Mouse (Mus musculus) hindbrain, embryonic 10.5 days (tissue): Measurements from ENCODE around the gene Cars2. TPM values are rescaled to one million over a fixed set of nuclear protein-coding genes. Genes with fewer than 3 reads are reported as not detected.

ENCODE experiments used
- DNase-seq: peaks from one replicate; pipeline ENCODE4 v3.0.0-alpha.2; 2017; ENCODE audit warnings: low spot score
- H3K27ac ChIP-seq: fragments of 300-500 bp; sonication (generic); 2 replicates; pipeline ENCODE4 v1.5.1; 2016; ENCODE audit warnings: mild to moderate bottlenecking, moderate library complexity
- H3K27me3 ChIP-seq: fragments of 300-500 bp; sonication (generic); 2 replicates; pipeline ENCODE4 v1.6.1; 2016; ENCODE audit warnings: mild to moderate bottlenecking; ENCODE audit not compliant: poor library complexity, insufficient read depth, severe bottlenecking
- H3K36me3 ChIP-seq: fragments of 300-500 bp; sonication (generic); 2 replicates; pipeline ENCODE4 v1.6.1; 2016; ENCODE audit warnings: mild to moderate bottlenecking, moderate library complexity
- H3K4me1 ChIP-seq: fragments of 300-500 bp; sonication (generic); replicated peaks from 2 replicates; pipeline ENCODE4 v1.6.1; 2016; ENCODE audit warnings: mild to moderate bottlenecking
- H3K4me3 ChIP-seq: fragments of 300-500 bp; sonication (generic); 2 replicates; pipeline ENCODE4 v1.5.1; 2016; ENCODE audit warnings: mild to moderate bottlenecking, moderate library complexity
- H3K9me3 ChIP-seq: fragments of 300-500 bp; sonication (generic); 2 replicates; pipeline ENCODE4 v1.6.1; 2016; ENCODE audit warnings: mild to moderate bottlenecking, moderate library complexity
- WGBS: fragments of 180-500 bp; shearing (Covaris S2); methylation state at CpG from one replicate; pipeline ENCODE4 v1.1.7; 2016; 5-methylcytosine and 5-hydroxymethylcytosine counted together
- polyA plus RNA-seq: library from polyadenylated mRNA; unstranded; fragments of >200 nt; fragmentation: Nextera tagmentation; extraction: Ambion mirVana; gene quantifications from 2 replicates; pipeline ENCODE4 v1.2.1, GENCODE M21; 2016

Cars2 gene
- 18.9 and 19.5 TPM in 2 replicates for polyA plus RNA-seq

DNA sequence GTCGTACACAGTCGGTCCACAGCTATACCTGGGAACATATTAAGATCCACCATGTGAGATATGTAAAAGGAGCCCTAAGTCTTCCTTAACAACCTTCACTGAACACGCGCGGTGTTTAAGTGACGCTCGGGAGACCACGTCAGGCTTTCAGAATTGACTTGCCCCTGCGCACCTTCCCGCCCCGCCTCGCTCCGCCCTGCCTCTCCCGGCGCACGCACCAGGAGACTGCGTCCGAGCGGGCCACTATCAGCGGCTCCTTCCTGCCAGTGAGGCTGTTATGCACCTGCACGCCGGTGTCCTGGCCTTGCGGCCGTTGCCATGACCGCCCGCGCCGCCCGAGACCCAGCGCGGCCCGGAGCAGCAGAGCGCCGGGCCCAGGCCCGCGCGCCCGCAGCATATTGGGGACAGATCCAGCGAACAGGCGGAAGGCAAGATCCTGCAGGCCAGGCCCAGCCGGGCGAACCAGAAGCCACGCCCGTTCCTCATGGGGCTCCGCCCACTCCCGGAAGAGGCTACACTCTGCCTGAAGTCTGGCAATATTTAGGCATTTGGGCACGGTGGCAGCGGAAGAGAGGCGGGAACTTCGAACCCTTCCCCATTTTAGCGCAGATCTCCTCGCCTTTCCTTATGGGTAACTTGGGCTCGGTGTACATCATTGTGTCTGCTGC lies at the start of gene Cars2:
TSS of gene Cars2 (minus strand) at position 503 of the 668 bp plus-strand sequence.
- WGBS, result under 1% methylated on average over 53 of the region's 53 CpGs

DNA sequence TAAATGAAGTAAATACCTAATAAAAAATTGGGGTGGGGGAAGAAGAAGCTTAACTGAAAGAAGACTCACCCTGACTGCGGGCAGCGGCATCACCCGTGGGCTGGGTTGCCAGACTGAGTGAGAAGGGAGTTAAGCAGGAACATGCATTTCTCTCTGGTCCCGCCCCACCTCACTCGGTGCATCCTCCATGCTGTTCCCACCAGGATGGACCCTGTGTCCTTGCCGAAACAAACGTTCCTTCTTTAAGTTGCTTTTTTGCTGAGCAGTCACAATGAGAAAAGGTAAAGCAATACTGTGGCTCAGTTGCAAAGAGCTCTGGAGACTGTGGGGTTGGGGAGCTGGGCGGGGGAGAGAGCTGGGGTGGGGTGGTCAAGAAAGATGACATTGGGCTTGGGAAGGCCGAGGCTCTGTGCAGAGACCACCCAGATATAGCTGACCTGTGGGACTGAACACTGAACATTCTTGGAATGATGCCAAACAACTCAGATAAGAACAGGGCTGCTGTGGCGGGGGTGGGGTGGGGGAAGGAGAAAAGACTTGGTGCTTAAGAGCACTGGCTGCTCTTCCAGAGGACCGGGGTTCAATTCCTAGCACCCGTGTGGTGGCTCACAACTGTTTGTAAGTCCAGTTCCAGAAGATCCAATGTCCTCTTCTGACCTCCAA lies 42.8 kb upstream of the Cars2 start:
- Histone ChIP-seq H3K9me3 (peaks cover 4% of the 10 kb centered on the region; the same call in 1 of the 2 replicates), H3K36me3 (no peaks in the 10 kb centered on the region), H3K27ac (no peak overlapping the region), H3K27me3 (no peaks in the 10 kb centered on the region), H3K4me1 (0 out of 2 replicates have a peak, but pooled peaks cover 5% of the 10 kb centered on the region), H3K4me3 (no peak overlapping the region)
- 85% methylated on average over 12 of the region's 12 CpGs for WGBS
- no peak for DNase-seq

More for the DNA sequence above, at the start of gene Cars2:
- Histone ChIP-seq H3K4me3 (peak within 1 kb of the TSS; percentile 78), H3K27me3 (no peaks in the 10 kb centered on the region), H3K9me3 (no peaks in the 10 kb centered on the region), H3K4me1 (peaks cover 30% of the 10 kb centered on the region), H3K27ac (peak within 1 kb of the TSS; percentile 91), H3K36me3 (peaks cover 8% of the 10 kb centered on the region)
- peak; percentile 90 for DNase-seq

DNA sequence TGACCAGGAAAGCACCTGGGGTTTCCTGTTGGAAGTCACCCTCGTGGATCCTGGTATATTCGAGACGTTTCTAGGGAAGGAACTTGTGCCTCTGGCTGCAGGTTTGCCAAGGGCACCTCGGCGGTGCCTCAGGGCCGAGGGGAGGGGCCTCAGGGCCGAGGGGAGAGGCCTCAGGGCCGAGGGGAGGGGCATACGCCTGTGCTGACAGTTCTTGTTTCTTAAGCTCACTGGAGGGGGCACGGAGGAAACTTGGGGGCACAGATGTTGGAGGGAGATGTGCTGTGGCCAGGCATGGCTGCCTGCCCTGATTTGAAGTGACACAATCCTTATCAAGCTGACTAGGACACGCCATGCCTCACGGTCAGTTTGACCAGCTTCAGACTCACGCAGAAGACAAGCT lies 41.7 kb upstream of the Cars2 start:
- H3K27ac ChIP-seq, result no peak overlapping the region
- WGBS, result 45% methylated on average over 13 of the region's 13 CpGs
- no peaks in the 10 kb centered on the region for H3K36me3 ChIP-seq
- peaks cover 4% of the 10 kb centered on the region; the same call in 1 of the 2 replicates for H3K9me3 ChIP-seq
- no peak for DNase-seq
- H3K27me3 ChIP-seq, result no peaks in the 10 kb centered on the region
- H3K4me3 ChIP-seq, result no peak overlapping the region
- H3K4me1 ChIP-seq, result 0 out of 2 replicates have a peak, but pooled peaks cover 5% of the 10 kb centered on the region

DNA sequence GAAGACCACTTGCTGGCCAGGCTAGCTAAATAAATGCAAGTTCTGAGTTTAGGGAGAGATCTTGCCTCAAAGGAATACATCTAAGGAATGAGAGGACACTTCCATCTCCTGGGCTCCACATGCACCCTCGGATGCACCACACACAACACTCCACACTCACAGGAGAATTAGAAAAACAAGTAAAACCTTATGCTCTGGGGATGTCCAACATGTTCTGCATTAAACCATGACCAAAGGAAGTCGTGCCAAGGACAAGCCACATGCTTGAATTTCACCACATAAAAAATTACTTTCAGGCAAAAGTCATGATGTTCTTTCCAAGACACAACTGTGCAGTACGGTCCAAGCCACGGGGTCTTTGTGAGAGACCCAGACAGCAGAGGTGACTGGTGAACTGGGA lies 41.3 kb upstream of the Cars2 start:
- Histone ChIP-seq H3K9me3 (peaks cover 2% of the 10 kb centered on the region; the same call in 1 of the 2 replicates), H3K36me3 (no peaks in the 10 kb centered on the region), H3K27me3 (no peaks in the 10 kb centered on the region), H3K27ac (no peak overlapping the region), H3K4me1 (0 out of 2 replicates have a peak, but pooled peaks cover 5% of the 10 kb centered on the region), H3K4me3 (no peak overlapping the region)
- 85% methylated on average over 4 of the region's 4 CpGs for WGBS
- DNase-seq, result no peak

DNA sequence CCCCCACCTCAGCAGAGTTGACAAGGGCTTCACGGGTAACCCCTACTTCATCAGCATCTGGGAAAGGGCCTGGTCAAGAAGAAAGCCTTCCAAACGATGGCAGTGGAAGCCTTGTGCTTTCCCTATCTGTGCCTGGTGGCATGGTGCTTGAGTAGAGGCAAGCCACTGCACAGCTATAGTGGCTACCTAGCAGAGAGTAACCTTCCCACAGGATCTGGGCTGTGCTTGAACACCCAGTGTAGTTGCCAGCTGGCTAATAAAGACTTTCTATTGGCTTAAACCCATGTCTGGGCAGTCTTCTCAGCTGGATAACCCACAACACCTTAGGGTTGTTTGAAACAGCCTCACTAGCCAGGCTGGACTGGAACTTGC lies 35.8 kb upstream of the Cars2 start:
- WGBS, result 73% methylated on average over 2 of the region's 2 CpGs
- no peaks in the 10 kb centered on the region for H3K36me3 ChIP-seq
- H3K9me3 ChIP-seq, result peaks cover 3% of the 10 kb centered on the region; the same call in 1 of the 2 replicates
- no peak overlapping the region for H3K27ac ChIP-seq
- H3K4me1 ChIP-seq, result peaks cover 7% of the 10 kb centered on the region; the same call in 1 of the 2 replicates
- H3K4me3 ChIP-seq, result no peak overlapping the region
- no peaks in the 10 kb centered on the region for H3K27me3 ChIP-seq
- DNase-seq, result no peak

DNA sequence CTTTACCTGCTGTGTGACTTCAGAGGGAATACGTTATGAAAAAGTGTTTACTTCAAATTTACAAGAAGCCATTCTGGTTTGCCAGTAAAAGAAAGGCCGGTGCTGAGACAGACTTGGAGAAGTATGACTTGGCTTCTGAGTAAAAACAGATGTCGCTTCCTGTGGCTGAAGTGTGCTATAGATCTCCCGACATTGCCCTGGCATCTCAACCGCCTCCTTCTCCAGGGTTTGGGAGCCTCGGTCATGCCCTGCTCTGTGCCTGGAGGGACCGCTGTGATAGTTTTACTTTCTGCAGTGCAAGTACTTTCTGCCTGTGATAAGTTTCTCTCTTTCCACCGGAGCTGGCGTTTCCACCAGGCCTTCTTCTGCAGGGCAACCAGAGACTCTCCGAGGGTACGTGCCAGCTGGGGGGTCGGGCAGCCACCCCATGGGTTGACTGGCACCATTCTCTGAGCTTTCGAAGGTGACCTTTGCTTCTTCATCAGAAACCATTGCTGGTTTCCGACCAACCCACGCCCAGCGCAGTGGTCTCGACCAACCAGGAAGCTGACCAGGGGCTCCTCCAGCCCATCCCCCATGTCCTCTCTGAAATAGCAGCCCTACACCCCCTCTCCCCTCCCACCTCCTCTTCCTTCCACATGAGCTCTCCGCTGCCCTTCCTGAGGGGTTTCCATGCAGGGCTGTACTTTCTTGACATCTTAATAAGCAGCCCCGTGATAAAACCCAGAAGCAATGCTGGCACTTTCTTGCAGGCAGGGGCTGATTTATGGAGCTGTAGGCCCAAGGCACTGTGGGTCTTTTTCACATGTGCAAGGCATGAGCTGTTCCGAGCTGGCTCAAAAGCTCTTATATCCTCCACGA lies 35.2 kb upstream of the Cars2 start:
- DNase-seq, result no peak
- H3K27ac ChIP-seq, result no peak overlapping the region
- H3K4me3 ChIP-seq, result no peak overlapping the region
- peaks cover 7% of the 10 kb centered on the region; the same call in 1 of the 2 replicates for H3K4me1 ChIP-seq
- H3K9me3 ChIP-seq, result peaks cover 3% of the 10 kb centered on the region; the same call in 1 of the 2 replicates
- WGBS, result 86% methylated on average over 21 of the region's 21 CpGs
- H3K36me3 ChIP-seq, result no peaks in the 10 kb centered on the region
- no peaks in the 10 kb centered on the region for H3K27me3 ChIP-seq

DNA sequence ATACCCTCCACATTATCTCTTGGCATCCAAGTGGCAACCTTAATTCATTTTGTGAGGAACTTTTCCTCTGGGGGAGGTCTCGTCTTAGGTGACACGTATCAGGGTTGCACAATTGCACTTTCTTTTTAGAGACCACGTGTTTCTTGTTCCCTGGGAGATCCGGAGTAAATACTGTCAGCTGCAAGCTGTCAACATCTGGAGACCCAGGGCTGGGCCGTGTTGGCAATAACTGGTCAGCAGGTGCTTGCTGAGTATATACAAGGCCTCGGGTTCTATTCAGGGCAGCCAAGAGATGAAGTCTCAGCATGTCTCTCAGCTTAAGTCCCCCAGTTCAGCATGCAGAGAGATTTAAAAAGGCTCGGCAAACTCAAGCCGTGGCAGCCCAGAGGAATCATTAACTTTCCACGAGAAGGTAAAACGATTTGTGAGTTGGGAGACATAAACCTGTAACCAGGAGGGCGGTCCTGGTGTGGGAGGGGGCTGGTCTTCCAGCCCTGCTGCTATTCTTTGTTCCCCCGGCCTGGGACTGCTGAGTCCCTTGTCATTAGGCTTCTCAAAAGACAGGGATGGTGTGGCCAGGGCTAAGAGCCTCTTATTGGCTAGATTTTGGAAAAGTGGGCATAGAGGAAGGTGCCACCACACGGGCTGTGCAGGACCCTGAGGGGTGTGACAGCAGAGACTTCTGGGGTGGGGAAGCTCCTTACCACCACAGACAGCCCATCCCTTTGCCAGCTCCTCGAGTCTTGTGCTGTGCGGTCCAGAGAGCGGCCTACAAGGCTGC lies 25.2 kb upstream of the Cars2 start:
- no peak for DNase-seq

DNA sequence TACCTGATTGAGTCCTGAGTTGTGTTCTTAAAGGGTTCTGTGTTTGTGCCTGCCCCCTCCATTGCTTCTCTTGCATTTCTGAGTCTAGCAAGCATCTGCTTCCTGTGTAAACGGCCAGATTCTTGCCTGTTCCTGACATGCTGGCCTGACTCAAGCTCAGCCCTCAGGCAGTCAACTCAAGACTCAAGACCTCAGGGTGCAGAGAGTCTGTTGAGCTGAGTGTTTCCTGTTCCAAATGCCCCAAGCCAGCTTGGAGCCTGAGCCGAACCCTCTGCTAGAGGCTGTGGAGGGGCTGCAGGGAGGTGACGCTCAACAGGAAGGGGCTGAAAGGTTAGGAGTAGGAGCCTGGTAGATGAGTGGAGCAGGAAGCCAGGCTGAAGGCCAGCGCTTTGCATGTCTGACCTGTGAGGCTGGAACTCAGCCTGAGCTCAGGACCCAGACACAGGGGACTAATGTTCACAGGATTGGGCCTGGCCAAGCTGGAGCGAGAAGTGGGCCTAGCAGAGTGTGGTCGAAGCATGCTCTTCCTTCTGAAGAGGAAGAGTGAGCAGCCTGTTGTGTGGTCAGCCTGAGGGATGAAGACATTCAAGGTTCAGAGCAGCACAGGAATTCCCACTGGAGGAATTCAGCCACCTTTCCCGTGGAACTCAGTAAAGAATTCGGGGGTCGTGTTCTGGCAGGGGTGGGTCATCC lies 24.5 kb upstream of the Cars2 start:
- Histone ChIP-seq H3K27me3 (no peaks in the 10 kb centered on the region), H3K4me3 (no peak overlapping the region), H3K36me3 (peaks cover 4% of the 10 kb centered on the region; the same call in 1 of the 2 replicates), H3K4me1 (peaks cover 24% of the 10 kb centered on the region), H3K9me3 (no peaks in the 10 kb centered on the region), H3K27ac (no peak overlapping the region)
- 76% methylated on average over 9 of the region's 9 CpGs for WGBS
- DNase-seq, result no peak

More for the DNA sequence above, 25.2 kb upstream of the Cars2 start:
- no peak overlapping the region for H3K27ac ChIP-seq
- WGBS, result 64% methylated on average over 16 of the region's 16 CpGs
- H3K36me3 ChIP-seq, result 0 out of 2 replicates have a peak, but pooled peaks cover 2% of the 10 kb centered on the region
- H3K9me3 ChIP-seq, result no peaks in the 10 kb centered on the region
- peaks cover 24% of the 10 kb centered on the region for H3K4me1 ChIP-seq
- H3K4me3 ChIP-seq, result no peak overlapping the region
- H3K27me3 ChIP-seq, result no peaks in the 10 kb centered on the region

DNA sequence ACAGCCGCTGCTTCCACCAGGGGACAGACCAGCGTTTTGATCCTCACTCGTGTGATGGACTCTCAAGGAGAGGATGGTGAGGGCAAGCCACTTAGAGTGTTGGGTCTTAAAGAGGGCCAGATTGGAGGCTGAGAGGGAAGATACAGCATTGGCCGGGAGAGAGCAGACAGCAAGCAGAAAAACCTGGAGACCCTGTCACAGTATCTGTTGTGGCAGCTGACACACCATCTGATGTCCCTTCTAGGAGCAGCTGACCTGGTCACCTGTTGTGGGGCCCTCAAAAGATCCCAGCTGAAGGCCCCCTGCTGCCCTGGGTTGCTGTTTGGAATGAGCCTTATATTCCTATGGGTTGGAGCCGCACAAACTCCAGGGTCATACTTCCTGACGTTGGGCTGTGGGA lies 21.8 kb upstream of the Cars2 start:
- no peak for DNase-seq
- Histone ChIP-seq H3K36me3 (peaks cover 26% of the 10 kb centered on the region), H3K27ac (no peak overlapping the region), H3K4me1 (peaks cover 24% of the 10 kb centered on the region), H3K27me3 (no peaks in the 10 kb centered on the region), H3K9me3 (no peaks in the 10 kb centered on the region), H3K4me3 (no peak overlapping the region)
- 73% methylated on average over 6 of the region's 6 CpGs for WGBS

DNA sequence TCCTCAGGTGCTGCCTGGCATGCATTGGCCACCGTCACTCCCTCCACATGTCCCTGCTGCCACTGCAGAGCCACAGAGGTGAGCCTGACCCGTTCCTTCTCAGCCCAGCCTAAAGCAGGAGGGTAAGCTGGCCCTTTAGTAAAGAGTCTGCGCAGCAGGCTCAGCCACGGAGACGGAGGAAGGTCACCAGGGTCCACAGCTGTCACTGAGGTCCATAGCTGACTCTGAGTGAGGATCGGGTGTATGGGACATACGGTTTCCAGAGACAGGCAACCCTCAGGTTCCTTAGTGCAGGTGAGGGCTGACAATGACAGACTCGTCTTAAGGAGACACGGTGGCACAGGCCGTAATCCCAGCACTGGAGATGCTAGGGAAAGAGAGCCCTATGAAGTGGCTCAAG lies 21.4 kb upstream of the Cars2 start:
- Histone ChIP-seq H3K4me1 (peaks cover 24% of the 10 kb centered on the region), H3K36me3 (peaks cover 30% of the 10 kb centered on the region), H3K27ac (no peak overlapping the region; the same call in 1 of the 2 replicates), H3K27me3 (no peaks in the 10 kb centered on the region), H3K4me3 (no peak overlapping the region), H3K9me3 (no peaks in the 10 kb centered on the region)
- no peak for DNase-seq
- WGBS, result 91% methylated on average over 10 of the region's 10 CpGs

DNA sequence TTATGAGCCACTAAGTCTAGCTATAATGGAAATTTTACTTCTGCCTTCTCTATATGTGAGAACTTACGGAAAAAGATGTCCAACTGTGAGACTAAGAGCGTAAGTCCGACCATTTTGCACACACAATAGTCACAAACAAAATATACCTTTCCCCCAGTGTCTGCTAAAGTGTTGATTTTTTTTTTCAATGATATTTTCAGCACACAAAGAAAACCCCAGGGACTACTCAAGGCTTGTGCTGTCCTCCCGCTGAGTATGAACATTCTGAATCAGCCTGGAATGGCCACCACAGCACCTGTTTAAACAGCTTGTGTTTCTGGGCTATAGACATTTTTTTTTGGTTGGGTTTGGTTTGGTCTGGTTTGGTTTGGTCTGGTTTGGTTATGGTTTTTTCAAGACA lies 20.2 kb upstream of the Cars2 start:
- Histone ChIP-seq H3K27me3 (no peaks in the 10 kb centered on the region), H3K4me1 (peaks cover 21% of the 10 kb centered on the region), H3K36me3 (peaks cover 42% of the 10 kb centered on the region), H3K4me3 (no peak overlapping the region), H3K27ac (no peak overlapping the region), H3K9me3 (no peaks in the 10 kb centered on the region)
- no peak for DNase-seq
- 94% methylated on average over 4 of the region's 4 CpGs for WGBS
